Mouse (Mus musculus): ENCODE results near the gene Msrb3.
"Not testable (repeated sequence)": the region's sequence is repeated elsewhere in the genome, so short reads cannot be mapped to it uniquely, and the experiment has no call there.

The Msrb3 gene

GRCm38 (mm10) chr10:120751295-120751722 lies 147.6 kb downstream of the Msrb3 start:
- peak; percentile 60 to 73 for DNase-seq (ENCODE audit: low spot score in 2 of 2)

GRCm38 (mm10) chr10:120749556-120749955 lies 149.3 kb downstream of the Msrb3 start:
- not testable (repeated sequence) for DNase-seq (ENCODE audit: low spot score in 2 of 2)

GRCm38 (mm10) chr10:120748156-120748555 lies 150.7 kb downstream of the Msrb3 start:
- no peak for DNase-seq (ENCODE audit: low spot score in 2 of 2)

GRCm38 (mm10) chr10:120745138-120745856 lies 153.6 kb downstream of the Msrb3 start:
- peak; percentile 81 to 83 for DNase-seq (ENCODE audit: low spot score in 2 of 2)

- no peak for DNase-seq (ENCODE audit: low spot score in 2 of 2)
These were observed 154.3 kb downstream of the Msrb3 start for GRCm38 (mm10) chr10:120744441-120745137.

GRCm38 (mm10) chr10:120736508-120737069 lies 162.3 kb downstream of the Msrb3 start:
- no peak for DNase-seq (ENCODE audit: low spot score in 2 of 2)

- no peak for DNase-seq (ENCODE audit: low spot score in 2 of 2)
These were observed 163.0 kb downstream of the Msrb3 start for GRCm38 (mm10) chr10:120735722-120736507.

- DNase-seq (ENCODE audit: low spot score in 2 of 2) = no peak
These were observed 164.5 kb downstream of the Msrb3 start for GRCm38 (mm10) chr10:120734364-120734763.
